Mouse (Mus musculus) erythroid progenitor cell, adult 5-6 weeks (primary cell): ENCODE measurements around the gene Ccnb1ip1. TPM values are rescaled to one million over a fixed set of nuclear protein-coding genes. Genes with fewer than 3 reads are reported as not detected.
"Not testable (repeated sequence)": the region's sequence is repeated elsewhere in the genome, so short reads cannot be mapped to it uniquely, and the experiment has no call there.

Experiments used
- ATAC-seq: replicated peaks from 2 replicates; pipeline ENCODE4 v1.8.0; 2016; ENCODE audit warnings: moderate number of reproducible peaks, mild to moderate bottlenecking, moderate TSS enrichment, inconsistent platforms; ENCODE audit not compliant: poor library complexity, low FRiP score, severe bottlenecking
- total RNA-seq, 2 experiments: library from RNA; stranded (forward) in 1 of 2; stranded (reverse) in 1 of 2; fragments of 150-400 nt in 1 of 2; fragments of 186-747, 209-891 nt in 1 of 2; gene quantifications; 2 replicates each; pipeline versions ENCODE4 v1.2.3 to v1.2.4; 2015 to 2017; ENCODE audit warnings: low replicate concordance in 2 of 2

The Ccnb1ip1 gene
- not detected in 2 replicates for total RNA-seq (2015; ENCODE audit: low replicate concordance)
- not detected in 2 replicates for total RNA-seq (2017; ENCODE audit: low replicate concordance)

DNA sequence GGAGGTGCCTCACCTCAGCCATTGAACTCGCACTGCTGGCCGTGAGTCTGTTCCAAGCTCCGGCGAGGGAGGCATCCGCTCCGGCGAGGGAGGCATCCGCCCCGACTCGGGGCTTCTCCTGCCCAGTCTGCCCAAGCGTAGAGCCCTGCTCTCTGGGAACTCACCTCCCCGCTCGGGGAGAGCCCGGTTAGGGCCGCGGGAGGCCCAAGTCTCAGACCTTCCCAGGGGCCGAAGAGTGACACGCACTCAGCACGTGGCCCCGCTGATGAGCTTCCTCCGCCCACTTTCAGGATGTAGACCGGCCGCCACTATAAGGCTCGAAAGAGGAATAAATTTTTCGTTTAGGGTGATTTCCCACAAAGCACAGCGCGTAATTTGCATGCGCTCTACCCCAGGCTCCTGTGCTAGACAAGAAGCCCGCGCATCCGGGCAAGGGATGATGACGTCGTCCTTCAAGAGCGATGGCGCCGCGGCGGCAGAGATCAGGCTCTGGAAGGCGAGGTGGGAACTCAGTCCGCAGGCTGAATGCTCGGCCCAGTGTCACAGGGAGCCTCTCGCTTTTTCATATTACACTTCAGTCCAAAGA is at the start of gene Ccnb1ip1, which contains the start of gene Parp2:
Gene Ccnb1ip1 (minus strand): TSS at position 246 of the 586 bp plus-strand sequence.
Gene Parp2 (plus strand): TSS at position 355 of the 586 bp plus-strand sequence.
- ATAC-seq, result peak; percentile 94

DNA sequence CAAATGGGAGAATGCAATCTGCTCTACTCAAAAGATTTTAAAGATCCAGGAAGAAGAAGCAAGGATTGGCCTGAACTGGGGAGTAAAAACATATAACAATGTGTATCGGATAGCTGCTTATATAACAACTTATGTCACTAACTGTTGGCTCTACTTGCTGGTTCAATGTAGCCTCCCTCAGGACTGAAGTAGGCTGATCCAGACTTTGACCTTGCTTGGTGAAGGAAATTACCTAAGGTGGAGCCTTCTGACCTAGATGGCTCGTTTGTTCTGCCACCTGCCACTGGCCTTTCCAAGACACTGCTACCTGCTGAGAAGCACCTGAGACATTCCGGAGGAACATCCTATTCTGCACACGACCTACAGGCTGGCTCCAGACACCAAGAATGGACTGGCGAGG is 48.3 kb upstream of the Ccnb1ip1 start:
- ATAC-seq, result no peak

DNA sequence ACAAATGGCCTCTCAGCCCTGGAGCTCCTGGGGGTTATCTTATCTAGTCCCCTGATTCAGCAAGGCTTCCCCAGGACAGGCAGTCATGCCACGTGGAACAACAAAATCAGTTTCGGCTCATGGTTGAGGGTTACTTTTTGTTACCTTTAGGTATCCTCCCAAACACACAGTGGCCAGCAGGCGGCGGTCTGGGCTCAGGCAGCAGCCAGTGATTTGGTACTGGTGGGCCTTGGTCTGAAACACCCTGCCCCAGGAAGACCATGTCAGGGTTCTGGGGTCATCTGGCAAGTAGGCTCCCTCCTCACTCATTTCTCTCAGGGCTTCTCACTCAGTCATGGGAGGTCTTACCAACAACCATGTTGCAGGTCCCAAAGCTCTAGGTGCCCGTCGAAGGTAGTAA is 29.7 kb upstream of the Ccnb1ip1 start:
- no peak for ATAC-seq

DNA sequence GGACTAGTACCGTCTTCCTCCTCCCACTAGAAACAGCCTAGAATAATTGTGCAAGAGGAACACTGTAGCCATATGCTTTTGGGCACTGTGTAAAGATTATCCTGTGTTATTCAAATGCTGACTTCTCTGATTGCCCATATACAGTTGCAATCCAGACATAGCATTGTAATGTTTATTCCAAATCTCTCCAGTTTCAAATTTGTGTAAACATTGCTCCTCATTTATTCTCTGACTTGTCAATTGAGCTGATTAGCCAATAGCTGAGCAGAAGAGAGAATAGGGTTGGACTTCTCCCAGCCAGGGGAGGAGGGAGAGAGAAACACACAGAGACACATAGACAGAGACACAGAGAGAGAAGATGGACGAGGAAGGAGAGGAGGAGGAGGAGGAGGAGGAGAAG is 26.9 kb upstream of the Ccnb1ip1 start:
- no peak for ATAC-seq

DNA sequence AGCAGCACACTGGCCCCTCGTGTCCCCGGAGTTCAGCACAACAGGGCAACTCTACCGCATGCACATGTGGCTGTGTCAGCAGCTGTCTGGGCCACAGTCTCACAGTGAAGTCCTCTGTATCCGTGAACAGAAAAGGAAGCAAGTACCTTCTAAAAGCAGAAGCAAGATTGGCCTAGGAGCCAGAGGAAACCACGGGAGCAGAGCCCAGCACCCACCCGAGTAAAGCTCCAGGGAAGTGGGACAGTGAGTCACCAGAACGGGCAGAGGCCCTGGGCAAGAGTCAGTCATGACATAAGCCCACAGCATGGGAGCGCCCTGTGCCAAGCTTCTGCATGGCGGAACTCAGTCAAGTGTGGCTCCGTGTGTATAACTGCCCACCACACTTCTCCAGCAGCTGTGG is 26.4 kb upstream of the Ccnb1ip1 start:
- ATAC-seq, result no peak

DNA sequence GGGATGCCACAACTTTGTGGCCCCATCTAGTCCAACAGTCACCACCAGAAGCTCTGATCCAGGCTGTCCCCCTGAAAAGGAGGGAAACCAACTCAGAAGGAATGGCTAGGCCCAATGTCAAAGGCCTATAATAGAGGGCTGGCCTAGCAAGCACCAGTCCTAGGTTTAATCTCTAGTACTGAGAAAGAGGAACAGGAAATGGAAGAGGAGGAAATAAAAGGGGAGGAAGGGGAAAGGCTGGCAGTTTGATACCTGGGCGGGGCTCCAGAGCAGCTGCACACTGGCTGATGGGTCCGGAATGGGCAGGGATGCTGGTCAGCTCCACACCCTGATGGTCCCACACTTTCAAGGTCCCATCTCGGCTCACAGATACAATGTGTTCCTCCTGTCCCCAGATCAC is 22.3 kb upstream of the Ccnb1ip1 start:
- ATAC-seq, result no peak

DNA sequence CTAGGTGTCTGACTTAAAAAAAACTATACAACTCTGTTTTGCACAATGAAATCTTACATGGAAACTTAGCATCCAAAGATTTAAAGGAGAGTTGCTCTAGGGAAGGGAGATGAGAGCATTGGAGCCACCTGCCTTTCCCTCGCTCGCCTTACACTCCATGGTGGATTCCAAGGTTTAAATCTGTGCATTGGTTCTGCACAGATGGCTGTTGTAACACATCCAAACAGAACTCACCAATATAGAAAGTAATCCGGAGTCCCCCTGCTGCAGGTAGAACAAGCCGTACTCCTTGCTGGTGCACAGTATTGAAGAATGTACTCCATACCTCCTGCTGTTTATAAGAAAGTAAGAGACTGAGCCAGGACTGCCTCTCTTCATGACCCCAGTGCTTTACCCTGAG is 19.0 kb upstream of the Ccnb1ip1 start:
- no peak for ATAC-seq

DNA sequence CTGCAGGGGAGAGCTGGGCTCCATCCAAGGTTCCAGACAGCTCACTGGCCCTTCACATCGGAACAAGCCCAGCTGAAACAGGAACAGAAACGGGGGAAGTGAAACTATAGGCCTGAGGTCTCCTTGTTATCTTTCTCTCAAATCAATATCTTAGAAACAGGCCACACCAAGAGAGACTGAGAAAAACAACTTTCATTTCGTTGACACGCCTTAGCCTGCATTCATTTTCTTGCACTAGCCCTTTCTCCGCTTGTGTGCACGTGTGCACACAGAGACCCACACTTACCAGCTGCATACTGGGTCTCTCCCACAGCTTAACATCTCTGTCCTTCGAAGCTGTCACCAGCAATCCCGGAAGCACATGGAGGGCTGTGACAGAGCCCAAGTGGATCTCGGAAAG is 16.7 kb upstream of the Ccnb1ip1 start:
- ATAC-seq, result no peak

DNA sequence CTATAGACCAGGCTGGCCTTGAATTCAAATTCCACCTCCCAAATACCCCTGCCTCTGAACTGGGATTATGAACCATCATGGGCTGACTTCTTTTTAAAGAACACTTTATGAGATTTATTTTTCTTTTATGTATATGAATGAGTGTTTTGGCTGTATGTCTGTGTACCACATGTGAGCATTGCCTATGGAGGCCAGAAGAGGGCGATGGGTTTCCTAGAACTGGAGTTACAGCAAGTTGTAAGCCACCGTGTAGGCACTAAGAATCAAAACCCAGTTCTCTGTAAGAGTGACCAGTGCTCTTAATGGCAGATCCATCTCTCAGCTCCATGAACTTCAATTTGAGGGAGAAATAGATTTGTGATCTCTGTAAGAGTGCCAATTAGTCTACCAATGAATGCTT is 15.7 kb upstream of the Ccnb1ip1 start:
- ATAC-seq, result no peak

DNA sequence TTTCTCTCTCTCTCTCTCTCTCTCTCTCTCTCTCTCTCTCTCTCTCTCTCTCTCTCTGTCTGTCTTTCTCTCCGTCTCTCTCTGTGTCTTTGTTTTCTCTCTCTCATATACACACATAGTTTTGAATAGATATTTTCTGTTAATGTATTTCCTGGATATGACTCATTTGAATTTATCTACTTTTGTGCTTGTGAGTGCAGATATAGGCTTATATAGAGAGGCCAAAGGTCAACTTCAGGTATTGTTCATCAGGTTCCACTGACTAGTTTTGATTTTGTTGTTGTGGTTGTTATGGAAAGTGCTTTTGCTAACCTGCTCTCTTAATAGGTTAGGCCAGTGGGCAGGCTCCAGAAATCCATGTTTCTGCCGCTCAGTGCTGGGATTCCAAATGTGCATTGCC is 5.5 kb upstream of the Ccnb1ip1 start:
- ATAC-seq, result no peak

DNA sequence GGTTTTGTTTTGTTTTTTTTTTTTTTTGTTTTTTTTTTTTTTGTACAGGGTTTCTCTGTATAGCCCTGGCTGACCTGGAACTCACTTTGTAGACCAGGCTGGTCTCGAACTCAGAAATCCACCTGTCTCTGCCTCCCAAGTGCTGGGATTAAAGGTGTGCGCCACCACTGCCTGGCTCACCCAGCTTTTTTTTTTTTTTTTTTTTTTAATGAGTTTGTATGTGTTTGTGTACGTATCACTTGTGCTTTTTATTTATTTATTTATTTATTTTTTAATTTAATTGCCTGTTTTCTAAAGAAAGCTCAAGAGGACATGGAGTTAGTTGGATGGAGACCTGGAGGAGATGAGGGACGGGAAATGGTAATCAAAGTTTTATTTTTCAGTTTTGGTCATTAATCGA is 1.1 kb downstream of the Ccnb1ip1 start:
- not testable (repeated sequence) for ATAC-seq

DNA sequence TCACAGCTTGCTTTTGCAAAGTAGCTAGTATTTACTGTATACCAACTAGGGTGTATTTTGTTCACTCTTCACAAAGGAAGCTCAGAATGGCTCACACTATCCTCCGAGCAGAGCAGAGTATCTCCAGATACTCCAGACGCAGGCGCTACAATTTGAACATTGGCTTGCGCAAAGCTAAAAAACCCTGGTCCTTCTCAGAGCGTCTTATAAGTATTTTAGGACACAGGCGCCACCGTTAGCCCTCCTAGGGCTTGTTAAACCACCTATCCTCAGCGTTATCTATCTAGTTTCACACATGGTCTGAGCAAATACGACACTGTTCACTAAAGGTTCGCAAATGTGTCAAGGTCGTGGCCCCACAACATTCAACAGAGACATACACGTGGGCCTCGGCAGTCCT is 2.8 kb downstream of the Ccnb1ip1 start:
- no peak for ATAC-seq

DNA sequence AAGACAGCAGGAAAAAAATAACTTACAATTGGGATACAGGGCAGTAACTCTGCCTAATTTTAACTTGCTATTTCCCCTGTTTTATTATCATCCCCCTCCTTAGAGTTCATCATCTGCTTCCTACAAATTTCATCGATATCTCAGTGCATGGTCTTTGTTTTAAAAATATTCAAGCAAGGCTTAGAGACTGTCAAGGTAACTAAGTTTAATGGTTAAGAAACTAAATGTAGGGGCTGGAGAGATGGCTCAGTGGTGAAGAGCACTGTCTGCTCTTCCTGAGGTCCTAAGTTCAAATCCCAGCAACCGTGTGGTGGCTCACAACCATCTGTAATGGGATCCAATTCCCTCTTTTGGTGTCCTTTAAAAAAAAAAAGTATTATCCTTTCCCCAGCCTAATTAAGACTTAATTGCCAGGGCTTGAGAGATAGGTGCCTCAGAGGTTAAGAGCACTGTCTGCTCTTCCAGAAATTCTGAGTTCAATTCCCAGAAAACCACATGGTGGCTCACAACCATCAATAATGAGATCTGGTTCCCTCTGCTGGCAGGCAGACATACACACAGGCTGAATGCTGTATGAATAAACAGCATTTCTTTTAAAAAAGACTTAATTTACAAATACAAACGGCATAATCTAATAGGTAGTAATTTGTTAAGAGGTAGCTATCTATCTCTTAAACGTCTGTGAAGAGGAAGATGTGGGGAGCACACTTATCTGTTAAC is 4.5 kb downstream of the Ccnb1ip1 start:
- no peak for ATAC-seq

DNA sequence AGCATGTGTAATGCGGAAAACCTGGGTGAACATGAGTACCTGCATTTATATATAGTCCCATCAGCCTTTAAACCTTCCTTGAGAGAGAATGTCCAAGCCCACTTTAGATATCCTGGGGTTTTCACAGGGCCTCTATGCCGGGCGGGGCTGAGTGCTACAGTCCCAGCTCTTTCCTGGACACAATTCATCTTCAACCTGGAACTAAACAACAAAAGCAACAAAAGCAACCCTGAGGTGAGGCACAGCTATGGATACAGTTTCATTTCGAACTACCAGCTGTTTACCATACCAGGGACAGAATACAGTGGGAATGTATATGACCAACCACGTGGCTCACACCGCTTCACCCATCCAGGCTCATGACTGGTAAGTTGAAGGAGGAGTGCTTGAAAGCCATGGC is 5.1 kb downstream of the Ccnb1ip1 start:
- ATAC-seq, result no peak

DNA sequence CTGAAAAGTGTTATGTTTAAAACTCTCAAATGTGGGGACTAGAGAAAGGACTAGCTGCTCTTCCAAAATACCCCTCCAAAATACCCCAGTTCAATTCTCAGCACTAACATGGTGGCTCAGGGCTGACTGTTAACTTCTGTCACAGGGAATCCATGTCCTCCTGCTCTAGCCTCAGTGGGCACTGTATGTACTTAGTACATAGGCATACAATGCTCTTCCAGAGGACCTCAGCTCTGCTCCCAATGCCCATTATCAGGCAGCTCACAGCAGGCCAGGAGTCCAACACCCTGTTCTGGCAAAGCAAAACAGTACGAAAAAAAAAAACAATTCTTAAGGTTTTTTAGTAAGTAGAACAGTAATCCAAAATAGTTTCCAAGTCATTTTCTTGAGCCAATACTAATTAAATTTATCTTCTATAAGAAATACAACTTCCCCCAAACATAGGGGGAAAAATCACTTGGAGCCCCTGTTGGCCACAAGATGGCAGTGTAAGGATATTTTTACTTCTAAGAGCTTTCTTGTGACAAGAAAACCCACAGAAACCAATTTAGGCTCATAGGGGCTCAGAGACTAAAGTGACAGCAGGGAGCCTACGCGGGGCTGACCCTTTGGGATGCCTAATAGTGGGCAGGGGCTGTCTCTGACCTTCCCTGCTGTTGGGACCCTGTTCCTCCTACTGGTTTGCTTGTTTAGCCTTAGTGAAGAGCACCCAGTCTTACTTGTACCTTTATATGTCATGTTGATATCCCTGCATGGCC is 7.9 kb downstream of the Ccnb1ip1 start:
- peak; percentile 51; the same call in 1 of the 2 replicates for ATAC-seq

DNA sequence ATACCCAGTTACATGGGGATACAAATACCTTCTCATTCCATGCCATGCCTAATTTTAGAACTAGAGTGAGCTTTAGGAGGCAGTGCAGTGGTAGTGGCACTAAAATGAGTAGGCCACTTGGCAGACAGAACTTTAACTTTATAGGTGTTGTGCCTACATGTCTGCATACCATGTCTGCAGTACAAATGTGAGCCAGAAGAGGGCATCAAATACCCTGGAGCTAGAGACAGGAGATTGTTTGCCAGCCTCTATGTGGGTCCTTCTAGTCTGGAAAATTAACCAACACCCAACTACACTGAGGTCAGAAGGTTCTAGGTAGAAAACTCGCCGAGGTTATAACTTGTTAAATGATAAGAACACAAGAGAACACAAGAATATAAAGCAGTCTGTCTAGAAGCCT is 9.0 kb downstream of the Ccnb1ip1 start:
- peak; percentile 70 for ATAC-seq

DNA sequence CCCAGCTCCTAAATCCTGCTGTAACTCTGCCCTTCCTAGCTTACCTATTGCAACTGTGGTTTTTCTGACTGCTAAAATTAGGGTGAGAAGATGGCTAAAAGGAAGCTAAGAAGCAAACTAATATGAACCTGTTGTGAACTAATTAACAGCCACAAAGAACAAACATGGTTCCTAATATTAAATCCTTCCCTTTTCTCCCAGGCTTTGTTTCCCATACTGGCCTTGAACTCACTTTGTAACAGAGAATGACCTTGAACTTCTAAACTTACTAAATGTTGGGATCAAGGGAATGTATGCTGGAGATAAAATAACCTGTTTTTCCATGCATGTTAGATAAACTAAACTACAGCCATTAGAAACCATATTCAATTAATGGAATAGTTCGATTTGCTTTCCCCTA is 11.1 kb downstream of the Ccnb1ip1 start:
- ATAC-seq, result no peak

DNA sequence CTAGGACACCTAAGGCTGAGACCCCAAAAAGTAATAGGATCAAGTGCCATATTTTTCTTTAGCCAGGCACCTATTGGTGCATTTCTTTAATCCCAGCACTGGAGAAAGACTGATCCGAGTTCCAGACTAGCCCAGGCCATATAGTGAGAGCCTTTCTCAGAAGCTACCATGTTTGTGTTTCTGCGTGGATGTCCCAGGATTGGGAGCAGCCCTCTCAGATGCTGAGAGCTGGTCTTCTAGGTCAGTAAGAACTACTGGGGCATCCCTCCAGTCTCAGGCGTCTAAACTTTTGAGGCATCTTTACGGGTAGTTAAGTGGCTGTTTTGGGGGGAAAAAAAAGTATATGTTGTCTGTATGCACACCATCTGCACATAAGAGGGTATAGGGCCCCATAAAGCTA is 11.6 kb downstream of the Ccnb1ip1 start:
- no peak for ATAC-seq

DNA sequence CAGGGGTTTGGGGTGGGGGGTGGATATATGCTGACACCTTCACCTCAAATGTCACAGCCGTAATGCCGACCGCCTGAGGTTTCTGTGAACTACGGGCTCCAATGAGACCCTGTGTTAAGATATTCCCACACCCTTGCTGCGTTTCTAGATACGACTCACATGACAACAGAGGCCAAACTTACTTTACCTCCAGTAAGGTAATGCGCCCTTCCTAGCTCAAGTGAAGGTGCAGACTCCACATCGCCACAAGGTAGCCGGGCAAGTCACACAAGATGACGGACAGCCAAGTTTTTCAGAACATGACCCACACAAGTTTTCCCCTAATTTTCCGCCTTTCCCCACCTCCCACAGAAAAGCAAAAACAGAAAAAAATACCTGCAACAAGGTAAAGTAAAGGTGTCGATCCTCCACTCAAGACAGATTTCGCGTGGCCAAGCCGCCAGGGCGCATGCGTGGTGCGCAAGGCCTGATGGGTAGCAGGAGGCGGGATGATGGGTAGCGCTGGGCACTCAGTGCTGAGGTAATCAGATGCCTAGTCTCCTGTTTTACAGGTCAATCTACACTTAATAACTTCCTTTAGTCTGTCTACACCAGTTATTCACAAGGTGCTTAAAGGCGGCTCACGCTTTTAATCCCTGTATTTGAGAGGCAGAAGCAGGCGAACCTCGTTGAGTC is 12.1 kb downstream of the Ccnb1ip1 start:
- ATAC-seq, result no peak

DNA sequence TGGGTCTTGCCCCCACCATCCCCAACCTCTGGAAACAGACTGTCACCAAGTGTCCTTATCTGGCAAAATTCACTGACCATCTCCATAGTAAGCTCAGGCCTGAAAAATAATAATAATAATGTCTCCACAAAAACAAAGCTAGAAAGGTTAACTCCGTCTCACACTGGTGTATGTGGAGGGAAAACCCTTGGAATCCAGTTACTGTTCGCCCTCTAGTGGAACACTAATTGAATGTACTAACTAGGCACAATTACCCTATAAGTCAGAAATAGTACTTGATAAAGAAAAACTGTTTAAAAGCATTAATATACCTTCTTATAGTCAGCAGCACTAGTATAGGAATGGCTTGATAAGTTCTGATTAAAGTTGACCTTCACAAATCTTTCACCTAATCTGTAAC is 19.4 kb downstream of the Ccnb1ip1 start:
- ATAC-seq, result no peak
